Mouse (Mus musculus): ENCODE measurements around the gene Rmi2.

GRCm38 (mm10) chr16:10844319-10844670, 9.4 kb downstream of the Rmi2 start:
- TF ChIP-seq POLR2A (IDR thresholded peaks at IDR 0.05; ENCODE audit: low read depth, low read length), result no peak
- no peak for TF ChIP-seq CTCF (IDR thresholded peaks at IDR 0.05; ENCODE audit: borderline replicate concordance, insufficient read depth, low read length)
